Mouse (Mus musculus) intestine, embryonic 14.5 days (tissue): ENCODE measurements at regions not wholly inside any gene's neighbourhood (a gene's known extent, or its start where the extent isn't known, plus 50 kb on each side); places are given as distances from the start of the nearest gene placed in this dataset.

Source experiments
- ATAC-seq: fragments of 200-750 bp; cut with Nextera tagmentation; replicated peaks from 2 replicates; pipeline ENCODE4 v1.8.0; 2017; ENCODE audit warnings: low read depth, moderate number of reproducible peaks, moderate TSS enrichment, moderate library complexity; ENCODE audit not compliant: low FRiP score, low TSS enrichment
- DNase-seq: peaks from one replicate; pipeline ENCODE4 v3.0.0-alpha.2; 2018; ENCODE audit warnings: low spot score
- H3K27ac ChIP-seq: fragments of 300-500 bp; sonication (generic); 2 replicates; pipeline ENCODE4 v1.5.1; 2014; ENCODE audit warnings: low read depth, mild to moderate bottlenecking, control low read depth
- H3K27me3 ChIP-seq: fragments of 300-500 bp; sonication (generic); replicated peaks from 2 replicates; pipeline ENCODE4 v1.6.1; 2014; ENCODE audit warnings: low read length, control low read depth; ENCODE audit not compliant: control insufficient read depth, insufficient read depth
- H3K36me3 ChIP-seq: fragments of 300-500 bp; sonication (generic); 2 replicates; pipeline ENCODE4 v1.6.1; 2014; ENCODE audit warnings: low read length, control low read depth; ENCODE audit not compliant: control insufficient read depth, insufficient read depth
- H3K4me1 ChIP-seq: fragments of 300-500 bp; sonication (generic); replicated peaks from 2 replicates; pipeline ENCODE4 v1.6.1; 2014; ENCODE audit warnings: low read length, control low read depth, mixed read lengths; ENCODE audit not compliant: control insufficient read depth, insufficient read depth
- H3K4me2 ChIP-seq: fragments of 300-500 bp; sonication (generic); 2 replicates; pipeline ENCODE4 v1.6.1; 2014; ENCODE audit warnings: low read length
- H3K4me3 ChIP-seq: fragments of 300-500 bp; sonication (generic); 2 replicates; pipeline ENCODE4 v1.5.1; 2014; ENCODE audit warnings: low read depth, low read length, control low read depth, mixed read lengths
- H3K9ac ChIP-seq: fragments of 300-500 bp; sonication (generic); 2 replicates; pipeline ENCODE4 v1.6.1; 2014; ENCODE audit warnings: mild to moderate bottlenecking, low read length
- H3K9me3 ChIP-seq: fragments of 300-500 bp; sonication (generic); 2 replicates; pipeline ENCODE4 v1.6.1; 2016; ENCODE audit warnings: low read length, control low read depth; ENCODE audit not compliant: control insufficient read depth
- WGBS: fragments of 180-500 bp; shearing (Covaris S2); extraction: QIAGEN DNeasy Blood & Tissue Kit; methylation state at CpG from one replicate; pipeline ENCODE4 v1.1.7; 2014; 5-methylcytosine and 5-hydroxymethylcytosine counted together

- H3K36me3 ChIP-seq = no peaks in the 10 kb centered on the region
- DNase-seq = peak; percentile 77
- no peak overlapping the region for H3K9ac ChIP-seq
- H3K4me3 ChIP-seq = no peak overlapping the region
- no peaks in the 10 kb centered on the region for H3K27me3 ChIP-seq
- 0 out of 2 replicates have a peak, but pooled peaks cover 3% of the 10 kb centered on the region for H3K9me3 ChIP-seq
- ATAC-seq = peak; percentile 76
- peaks cover 28% of the 10 kb centered on the region for H3K4me1 ChIP-seq
- H3K4me2 ChIP-seq = no peak overlapping the region
- WGBS = 17% methylated on average over 14 of the region's 14 CpGs
- peak overlapping the region; percentile 34; the same call in 1 of the 2 replicates for H3K27ac ChIP-seq
Measured at GRCm38 (mm10) chr5:149353039-149353655, 58.4 kb upstream of the Medag start.

- no peak overlapping the region for H3K9ac ChIP-seq
- H3K4me1 ChIP-seq = peaks cover 28% of the 10 kb centered on the region
- 0 out of 2 replicates have a peak, but pooled peaks cover 3% of the 10 kb centered on the region for H3K9me3 ChIP-seq
- peak; percentile 62 for ATAC-seq
- no peaks in the 10 kb centered on the region for H3K36me3 ChIP-seq
- no peak for DNase-seq
- H3K4me3 ChIP-seq = no peak overlapping the region
- H3K4me2 ChIP-seq = no peak overlapping the region
- no peaks in the 10 kb centered on the region for H3K27me3 ChIP-seq
- H3K27ac ChIP-seq = peak overlapping the region; percentile 19
- WGBS = 65% methylated on average over 4 of the region's 4 CpGs
Measured at GRCm38 (mm10) chr5:149354448-149355115, 57.0 kb upstream of the Medag start.

GRCm38 (mm10) chr5:149355131-149355530 lies 56.4 kb upstream of the Medag start:
- no peak for DNase-seq
- H3K27me3 ChIP-seq = no peaks in the 10 kb centered on the region
- no peaks in the 10 kb centered on the region for H3K36me3 ChIP-seq
- peak overlapping the region; percentile 19 for H3K27ac ChIP-seq
- peaks cover 28% of the 10 kb centered on the region for H3K4me1 ChIP-seq
- no peak overlapping the region for H3K4me3 ChIP-seq
- 43% methylated on average over 7 of the region's 7 CpGs for WGBS
- H3K4me2 ChIP-seq = no peak overlapping the region
- ATAC-seq = no peak
- no peak overlapping the region for H3K9ac ChIP-seq
- H3K9me3 ChIP-seq = peaks cover 7% of the 10 kb centered on the region; the same call in 1 of the 2 replicates

- H3K36me3 ChIP-seq = no peaks in the 10 kb centered on the region
- ATAC-seq = no peak
- H3K4me2 ChIP-seq = no peak overlapping the region
- whole genome bisulfite sequencing = 82% methylated on average over 1 of the region's 1 CpGs
- no peak for DNase-seq
- no peak overlapping the region for H3K27ac ChIP-seq
- peaks cover 28% of the 10 kb centered on the region for H3K4me1 ChIP-seq
- H3K9me3 ChIP-seq = peaks cover 8% of the 10 kb centered on the region; the same call in 1 of the 2 replicates
- H3K4me3 ChIP-seq = no peak overlapping the region
- H3K27me3 ChIP-seq = no peaks in the 10 kb centered on the region
- no peak overlapping the region for H3K9ac ChIP-seq
Measured at GRCm38 (mm10) chr5:149356970-149357369, 54.6 kb upstream of the Medag start.
